Mouse (Mus musculus) induced T-regulatory cell, adult 2 months (primary cell): ENCODE measurements around the gene Fxyd1.

Experiments used
- DNase-seq: peaks from one replicate; pipeline ENCODE4 v3.0.0-alpha.2; 2012; ENCODE audit warnings: low read depth

Gene Fxyd1

GRCm38 (mm10) chr7:31077885-31078445 is 21.0 kb upstream of the Fxyd1 start:
- peak; percentile 72 for DNase-seq

- DNase-seq, result no peak
Observed at GRCm38 (mm10) chr7:31077470-31077869, 20.5 kb upstream of the Fxyd1 start.

DNA sequence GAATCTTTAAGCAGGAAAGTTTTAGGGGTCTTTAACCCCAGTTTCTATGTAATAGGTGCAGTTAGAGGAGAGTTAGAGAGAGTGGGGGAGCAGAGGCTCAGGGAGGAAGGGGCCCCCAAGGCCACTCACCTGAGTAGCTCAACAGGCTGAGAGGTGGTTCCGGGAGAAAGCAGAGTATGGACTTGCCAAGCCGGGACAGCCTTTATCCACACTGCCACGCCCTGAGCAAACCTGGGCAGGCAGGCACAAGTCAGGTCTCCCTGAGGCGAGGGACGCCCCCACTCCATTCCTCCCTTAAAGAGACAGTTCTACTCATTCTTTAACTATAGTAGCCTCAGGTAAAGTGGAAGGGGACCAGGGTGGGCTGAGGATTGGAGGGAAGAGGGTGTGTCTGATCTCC is 19.5 kb upstream of the Fxyd1 start, which contains the start of gene Fxyd3:
Fxyd3 (minus strand) TSS at position 213 of the 400 bp plus-strand sequence.
- DNase-seq, result no peak

DNA sequence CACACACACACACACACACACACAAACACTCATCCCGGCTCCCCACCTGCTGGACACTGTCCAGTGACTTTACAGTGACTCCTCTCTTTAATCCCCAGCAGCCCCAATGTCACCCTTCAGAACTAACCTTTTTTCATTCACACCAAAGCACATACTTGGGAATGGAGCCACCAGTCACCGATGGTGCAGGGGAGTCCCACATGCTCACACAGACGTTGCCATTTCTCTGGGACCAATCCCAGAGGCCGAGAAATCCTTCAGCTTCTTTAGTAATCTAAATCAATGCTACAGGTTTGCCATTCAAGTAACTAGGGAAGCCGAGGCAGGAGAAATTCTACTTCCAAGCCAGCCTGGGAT is 17.7 kb upstream of the Fxyd1 start:
- DNase-seq, result no peak

GRCm38 (mm10) chr7:31074061-31074712 is 17.2 kb upstream of the Fxyd1 start:
- DNase-seq, result no peak

- DNase-seq, result no peak
Observed at GRCm38 (mm10) chr7:31073546-31073945, 16.5 kb upstream of the Fxyd1 start.

DNA sequence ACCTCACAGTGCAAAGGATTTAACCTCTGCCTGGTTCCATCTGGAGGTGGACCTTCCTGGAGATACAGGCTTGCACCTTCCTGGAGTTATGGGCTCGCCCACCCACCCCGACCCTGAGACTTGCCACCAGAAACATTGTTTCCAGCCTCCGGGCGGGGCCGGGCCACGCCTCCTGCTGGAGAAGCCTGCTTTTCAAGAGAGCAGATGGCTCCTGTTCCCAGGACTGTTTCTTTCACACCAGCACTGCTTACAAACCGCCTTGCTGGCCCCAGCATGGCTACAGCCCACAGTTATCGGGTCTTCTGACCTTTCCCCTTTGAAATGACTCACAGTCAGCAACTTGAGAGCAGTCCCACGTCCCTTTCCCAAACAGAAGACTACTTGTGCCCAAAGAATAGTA is 15.3 kb upstream of the Fxyd1 start:
- DNase-seq, result no peak

- DNase-seq, result no peak
Observed at GRCm38 (mm10) chr7:31070324-31070723, 13.3 kb upstream of the Fxyd1 start.

DNA sequence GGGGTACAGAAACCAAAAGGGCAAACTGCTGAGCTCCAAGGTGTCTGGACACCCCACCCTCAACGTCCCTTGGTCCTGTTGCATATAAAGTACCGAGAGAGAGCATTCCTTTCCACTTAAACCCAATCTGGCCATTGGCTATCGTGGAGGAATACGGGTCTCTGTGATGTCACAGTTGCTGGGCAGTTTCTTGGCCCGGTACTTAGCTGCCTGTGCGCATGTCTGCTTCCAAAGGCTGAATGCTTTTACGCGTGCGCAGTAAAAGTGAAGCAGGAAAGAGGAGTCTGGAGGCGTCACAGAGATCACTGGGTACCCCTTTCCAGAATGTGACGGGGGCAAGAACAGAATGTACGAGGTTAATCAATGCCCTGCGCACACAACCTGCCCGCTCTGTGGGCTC is 12.5 kb upstream of the Fxyd1 start:
- no peak for DNase-seq

DNA sequence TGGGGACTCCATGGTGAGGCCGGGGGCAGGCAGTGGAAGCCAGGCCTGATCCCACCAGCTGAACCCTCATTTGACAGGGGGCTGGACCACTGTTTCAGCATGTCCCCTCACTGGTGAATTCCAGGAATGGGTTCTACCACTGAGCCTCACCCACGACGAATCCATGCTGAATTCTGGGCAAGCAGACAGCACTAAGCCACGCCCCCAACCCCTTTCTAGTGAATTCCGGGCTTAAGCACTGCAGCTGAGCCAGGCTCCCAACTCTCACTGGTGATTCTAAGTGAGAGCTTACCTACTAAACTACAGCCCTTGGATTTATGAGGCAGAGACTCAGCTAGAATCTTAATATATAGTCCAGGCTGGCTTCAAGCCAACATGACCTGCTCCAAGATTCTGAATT is 10.8 kb upstream of the Fxyd1 start:
- no peak for DNase-seq

- DNase-seq, result no peak
Observed at GRCm38 (mm10) chr7:31063074-31063560, 6.1 kb upstream of the Fxyd1 start.

GRCm38 (mm10) chr7:31060621-31061010 is 3.6 kb upstream of the Fxyd1 start:
- DNase-seq, result no peak

- no peak for DNase-seq
Observed at GRCm38 (mm10) chr7:31059919-31060620, 3.1 kb upstream of the Fxyd1 start.

DNA sequence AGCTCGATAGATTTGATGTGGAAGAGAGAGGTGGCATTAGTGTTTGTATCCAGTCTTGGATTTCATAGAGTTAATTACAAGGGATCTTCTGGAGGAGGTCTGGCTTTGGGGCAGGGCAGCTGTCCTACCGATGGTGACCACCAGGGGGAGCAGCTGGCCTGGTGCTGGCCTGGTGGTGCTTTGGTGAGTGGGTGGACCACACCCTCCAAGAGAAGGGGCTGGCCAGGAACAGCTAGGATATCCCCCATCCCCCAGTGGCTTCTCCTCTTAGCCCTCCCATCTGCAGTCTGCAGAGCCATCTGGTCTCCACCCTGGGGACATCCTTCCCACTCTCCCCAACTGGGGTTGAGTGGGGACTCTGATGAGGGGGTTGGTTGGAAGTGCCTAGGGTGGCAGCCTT is 2.1 kb upstream of the Fxyd1 start, which contains the start of gene Lgi4:
Lgi4 (plus strand) TSS at position 235 of the 400 bp plus-strand sequence.
- peak; percentile 81 for DNase-seq

DNA sequence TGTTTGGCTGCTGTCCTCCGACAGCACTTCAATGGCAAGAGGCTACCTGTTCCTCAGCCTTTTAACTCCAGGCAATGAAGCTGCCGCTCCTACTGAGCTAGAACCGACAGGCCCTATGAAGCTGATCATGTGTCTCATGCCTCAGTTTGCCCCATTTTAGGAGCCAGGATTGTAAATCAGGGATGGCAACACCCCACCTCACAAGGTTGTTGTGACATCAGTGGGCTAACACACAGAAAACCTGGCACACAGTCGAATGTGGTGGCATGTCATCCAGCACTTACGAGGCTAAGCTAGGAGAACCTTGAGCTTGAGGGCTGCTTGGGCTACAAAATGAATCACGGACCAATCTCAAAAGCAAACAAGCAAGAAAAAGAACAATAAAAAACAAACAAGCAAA is 1.2 kb upstream of the Fxyd1 start:
- no peak for DNase-seq

- DNase-seq, result no peak
Observed at GRCm38 (mm10) chr7:31057730-31058129, 731 bp upstream of the Fxyd1 start.

GRCm38 (mm10) chr7:31056448-31056847 is 551 bp downstream of the Fxyd1 start:
- no peak for DNase-seq

DNA sequence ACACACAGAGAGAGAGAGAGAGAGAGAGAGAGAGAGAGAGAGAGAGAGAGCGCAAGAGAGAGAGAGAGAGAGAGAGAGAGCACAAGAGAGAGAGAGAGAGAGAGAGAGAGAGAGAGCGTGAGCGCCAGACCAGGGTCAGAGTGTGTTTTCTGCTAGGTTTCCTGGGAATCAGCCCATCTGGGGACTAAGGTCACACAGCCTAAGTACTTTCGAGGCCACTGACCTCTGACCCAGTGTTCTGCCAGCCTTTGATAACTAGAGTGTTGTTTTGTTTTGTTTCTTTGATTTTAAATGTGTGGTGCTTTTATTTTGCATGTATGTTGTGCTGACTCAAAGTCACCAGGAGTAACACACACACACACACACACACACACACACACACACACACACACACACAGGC is 1.1 kb downstream of the Fxyd1 start:
- no peak for DNase-seq

GRCm38 (mm10) chr7:31055354-31055824 is 1.6 kb downstream of the Fxyd1 start:
- DNase-seq, result no peak

GRCm38 (mm10) chr7:31054661-31055320 is 2.2 kb downstream of the Fxyd1 start:
- no peak for DNase-seq

- no peak for DNase-seq
Observed at GRCm38 (mm10) chr7:31053882-31054447, 3.0 kb downstream of the Fxyd1 start.
